Mouse (Mus musculus): ENCODE measurements around the gene Pex14. TPM values are rescaled to one million over a fixed set of nuclear protein-coding genes. Genes with fewer than 3 reads are reported as not detected.

Gene Pex14
- polyA plus RNA-seq, 1 experiment from 2014 or later = 64.3 TPM

GRCm38 (mm10) chr4:148970742-148971141, 128.9 kb downstream of the Pex14 start:
- 94% methylated on average over 4 of the region's 4 CpGs for WGBS
- Histone ChIP-seq H3K27ac (ENCODE audit: low read length) (no peak overlapping the region), H3K9ac (ENCODE audit: low read depth, low read length) (no peak overlapping the region), H3K4me1 (ENCODE audit: control insufficient read depth, insufficient read depth, low read length) (peaks cover 24% of the 10 kb centered on the region), H3K27me3 (replicated peaks; ENCODE audit: control insufficient read depth, insufficient read depth, low read length) (no peaks in the 10 kb centered on the region), H3K4me2 (ENCODE audit: low read depth, low read length) (no peak overlapping the region), H3K4me3 (ENCODE audit: low read length) (no peak overlapping the region), H3K9me3 (ENCODE audit: control insufficient read depth, low read length) (no peaks in the 10 kb centered on the region), H3K36me3 (ENCODE audit: control insufficient read depth, insufficient read depth, low read length) (no peaks in the 10 kb centered on the region)
- no peak for ATAC-seq

- H3K4me3 ChIP-seq (ENCODE audit: low read length) = no peak overlapping the region
- WGBS = 54% methylated on average over 5 of the region's 5 CpGs
- no peak overlapping the region for H3K9ac ChIP-seq (ENCODE audit: low read depth, low read length)
- no peaks in the 10 kb centered on the region for H3K9me3 ChIP-seq (ENCODE audit: control insufficient read depth, low read length)
- no peak for ATAC-seq
- H3K4me1 ChIP-seq (ENCODE audit: control insufficient read depth, insufficient read depth, low read length) = peaks cover 24% of the 10 kb centered on the region
- no peak overlapping the region for H3K27ac ChIP-seq (ENCODE audit: low read length)
- H3K4me2 ChIP-seq (ENCODE audit: low read depth, low read length) = no peak overlapping the region
- no peaks in the 10 kb centered on the region for H3K36me3 ChIP-seq (ENCODE audit: control insufficient read depth, insufficient read depth, low read length)
- no peaks in the 10 kb centered on the region for H3K27me3 ChIP-seq (replicated peaks; ENCODE audit: control insufficient read depth, insufficient read depth, low read length)
Observed at GRCm38 (mm10) chr4:148969610-148970009, 130.1 kb downstream of the Pex14 start.

- Histone ChIP-seq H3K4me2 (ENCODE audit: low read depth, low read length) (no peak overlapping the region), H3K4me1 (ENCODE audit: control insufficient read depth, insufficient read depth, low read length) (peaks cover 24% of the 10 kb centered on the region), H3K36me3 (ENCODE audit: control insufficient read depth, insufficient read depth, low read length) (no peaks in the 10 kb centered on the region), H3K9me3 (ENCODE audit: control insufficient read depth, low read length) (no peaks in the 10 kb centered on the region), H3K9ac (ENCODE audit: low read depth, low read length) (no peak overlapping the region), H3K27me3 (replicated peaks; ENCODE audit: control insufficient read depth, insufficient read depth, low read length) (no peaks in the 10 kb centered on the region), H3K27ac (ENCODE audit: low read length) (no peak overlapping the region), H3K4me3 (ENCODE audit: low read length) (no peak overlapping the region)
- ATAC-seq = no peak
- WGBS = 60% methylated on average over 5 of the region's 5 CpGs
Observed at GRCm38 (mm10) chr4:148968859-148969258, 130.8 kb downstream of the Pex14 start.

GRCm38 (mm10) chr4:148966132-148966531, 133.5 kb downstream of the Pex14 start:
- 76% methylated on average over 5 of the region's 5 CpGs for WGBS
- Histone ChIP-seq H3K4me2 (ENCODE audit: low read depth, low read length) (no peak overlapping the region), H3K4me3 (ENCODE audit: low read length) (no peak overlapping the region), H3K27me3 (replicated peaks; ENCODE audit: control insufficient read depth, insufficient read depth, low read length) (no peaks in the 10 kb centered on the region), H3K4me1 (ENCODE audit: control insufficient read depth, insufficient read depth, low read length) (peaks cover 9% of the 10 kb centered on the region), H3K27ac (ENCODE audit: low read length) (no peak overlapping the region), H3K9ac (ENCODE audit: low read depth, low read length) (no peak overlapping the region), H3K9me3 (ENCODE audit: control insufficient read depth, low read length) (no peaks in the 10 kb centered on the region), H3K36me3 (ENCODE audit: control insufficient read depth, insufficient read depth, low read length) (0 out of 2 replicates have a peak, but pooled peaks cover 2% of the 10 kb centered on the region)
- ATAC-seq = no peak

- no peak for ATAC-seq
- H3K4me2 ChIP-seq (ENCODE audit: low read depth, low read length) = no peak overlapping the region
- H3K27me3 ChIP-seq (replicated peaks; ENCODE audit: control insufficient read depth, insufficient read depth, low read length) = no peaks in the 10 kb centered on the region
- 77% methylated on average over 10 of the region's 10 CpGs for WGBS
- H3K27ac ChIP-seq (ENCODE audit: low read length) = no peak overlapping the region
- peaks cover 6% of the 10 kb centered on the region; the same call in 1 of the 2 replicates for H3K4me1 ChIP-seq (ENCODE audit: control insufficient read depth, insufficient read depth, low read length)
- no peak overlapping the region for H3K9ac ChIP-seq (ENCODE audit: low read depth, low read length)
- no peak overlapping the region for H3K4me3 ChIP-seq (ENCODE audit: low read length)
- H3K9me3 ChIP-seq (ENCODE audit: control insufficient read depth, low read length) = no peaks in the 10 kb centered on the region
- 0 out of 2 replicates have a peak, but pooled peaks cover 2% of the 10 kb centered on the region for H3K36me3 ChIP-seq (ENCODE audit: control insufficient read depth, insufficient read depth, low read length)
Observed at GRCm38 (mm10) chr4:148964541-148965310, 134.9 kb downstream of the Pex14 start.

GRCm38 (mm10) chr4:148962096-148962495, 137.6 kb downstream of the Pex14 start:
- Histone ChIP-seq H3K27ac (ENCODE audit: low read length) (no peak overlapping the region), H3K4me3 (ENCODE audit: low read length) (no peak overlapping the region), H3K36me3 (ENCODE audit: control insufficient read depth, insufficient read depth, low read length) (0 out of 2 replicates have a peak, but pooled peaks cover 2% of the 10 kb centered on the region), H3K4me1 (ENCODE audit: control insufficient read depth, insufficient read depth, low read length) (no peaks in the 10 kb centered on the region), H3K27me3 (replicated peaks; ENCODE audit: control insufficient read depth, insufficient read depth, low read length) (no peaks in the 10 kb centered on the region), H3K9me3 (ENCODE audit: control insufficient read depth, low read length) (no peaks in the 10 kb centered on the region), H3K9ac (ENCODE audit: low read depth, low read length) (no peak overlapping the region), H3K4me2 (ENCODE audit: low read depth, low read length) (no peak overlapping the region)
- no peak for ATAC-seq
- 87% methylated on average over 1 of the region's 1 CpGs for WGBS

- 93% methylated on average over 19 of the region's 19 CpGs for WGBS
Observed at GRCm38 (mm10) chr4:148961081-148961480, 138.6 kb downstream of the Pex14 start.

GRCm38 (mm10) chr4:148960011-148960410, 139.7 kb downstream of the Pex14 start:
- Histone ChIP-seq H3K9ac (ENCODE audit: low read depth, low read length) (0 out of 2 replicates have a peak overlapping the region, but pooled peaks have one; percentile 35), H3K4me3 (ENCODE audit: low read length) (no peak overlapping the region), H3K4me2 (ENCODE audit: low read depth, low read length) (no peak overlapping the region), H3K27me3 (replicated peaks; ENCODE audit: control insufficient read depth, insufficient read depth, low read length) (no peaks in the 10 kb centered on the region), H3K4me1 (ENCODE audit: control insufficient read depth, insufficient read depth, low read length) (peaks cover 3% of the 10 kb centered on the region; the same call in 1 of the 2 replicates), H3K9me3 (ENCODE audit: control insufficient read depth, low read length) (no peaks in the 10 kb centered on the region), H3K27ac (ENCODE audit: low read length) (peak overlapping the region; percentile 63), H3K36me3 (ENCODE audit: control insufficient read depth, insufficient read depth, low read length) (0 out of 2 replicates have a peak, but pooled peaks cover 2% of the 10 kb centered on the region)
- peak; percentile 39 for ATAC-seq
- 69% methylated on average over 12 of the region's 12 CpGs for WGBS

More at GRCm38 (mm10) chr4:148961081-148961480, 138.6 kb downstream of the Pex14 start:
- 0 out of 2 replicates have a peak overlapping the region, but pooled peaks have one; percentile 6 for H3K4me2 ChIP-seq (ENCODE audit: low read depth, low read length)
- H3K36me3 ChIP-seq (ENCODE audit: control insufficient read depth, insufficient read depth, low read length) = 0 out of 2 replicates have a peak, but pooled peaks cover 2% of the 10 kb centered on the region
- H3K9me3 ChIP-seq (ENCODE audit: control insufficient read depth, low read length) = no peaks in the 10 kb centered on the region
- no peak overlapping the region; the same call in 1 of the 2 replicates for H3K9ac ChIP-seq (ENCODE audit: low read depth, low read length)
- H3K27me3 ChIP-seq (replicated peaks; ENCODE audit: control insufficient read depth, insufficient read depth, low read length) = no peaks in the 10 kb centered on the region
- no peak for ATAC-seq
- no peaks in the 10 kb centered on the region for H3K4me1 ChIP-seq (ENCODE audit: control insufficient read depth, insufficient read depth, low read length)
- no peak overlapping the region for H3K27ac ChIP-seq (ENCODE audit: low read length)
- H3K4me3 ChIP-seq (ENCODE audit: low read length) = no peak overlapping the region

- no peak overlapping the region for H3K4me2 ChIP-seq (ENCODE audit: low read depth, low read length)
- WGBS = 82% methylated on average over 14 of the region's 14 CpGs
Observed at GRCm38 (mm10) chr4:148955131-148955813, 144.4 kb downstream of the Pex14 start.

More at GRCm38 (mm10) chr4:148955131-148955813, 144.4 kb downstream of the Pex14 start:
- ATAC-seq = 0 out of 2 replicates have a peak, but pooled peaks have one; percentile 9
- H3K9ac ChIP-seq (ENCODE audit: low read depth, low read length) = no peak overlapping the region; the same call in 1 of the 2 replicates
- no peak overlapping the region for H3K4me3 ChIP-seq (ENCODE audit: low read length)
- peaks cover 22% of the 10 kb centered on the region for H3K27me3 ChIP-seq (replicated peaks; ENCODE audit: control insufficient read depth, insufficient read depth, low read length)
- H3K9me3 ChIP-seq (ENCODE audit: control insufficient read depth, low read length) = no peaks in the 10 kb centered on the region
- no peak overlapping the region; the same call in 1 of the 2 replicates for H3K27ac ChIP-seq (ENCODE audit: low read length)
- no peaks in the 10 kb centered on the region for H3K36me3 ChIP-seq (ENCODE audit: control insufficient read depth, insufficient read depth, low read length)
- peaks cover 28% of the 10 kb centered on the region for H3K4me1 ChIP-seq (ENCODE audit: control insufficient read depth, insufficient read depth, low read length)

Measured in intestine, embryonic 16.5 days (tissue).